Mouse (Mus musculus): ENCODE data around the gene Rtraf. TPM values are rescaled to one million over a fixed set of nuclear protein-coding genes. Genes with fewer than 3 reads are reported as not detected.
"Not testable (repeated sequence)": the region's sequence is repeated elsewhere in the genome, so short reads cannot be mapped to it uniquely, and the experiment has no call there.

The Rtraf gene
- 10 to 100 TPM; 75.5 to 77.7 TPM for total RNA-seq (2021)

- DNase-seq, result peak; percentile 95
- intact Hi-C loops (cut with DNase I), result no loop called here
Measured at GRCm38 (mm10) chr14:19823321-19824142, at the start of gene Rtraf. Gene Rtraf, minus strand, starts transcription at chr14:19823824.

GRCm38 (mm10) chr14:19867286-19867935 lies 43.8 kb upstream of the Rtraf start:
- intact Hi-C loops (cut with DNase I), result loop anchor here (10.0 kb wide), 1 partner anchor 367 kb away; no protein-coding TSS in a partner anchor
- DNase-seq, result no peak

GRCm38 (mm10) chr14:19865121-19865520 lies 41.5 kb upstream of the Rtraf start:
- intact Hi-C loops (cut with DNase I), result loop anchor here (10.0 kb wide), 1 partner anchor 370 kb away; no protein-coding TSS in a partner anchor
- not testable (repeated sequence) for DNase-seq

- intact Hi-C loops (cut with DNase I), result loop anchor here (10.0 kb wide), 1 partner anchor 373 kb away; no protein-coding TSS in a partner anchor
- DNase-seq, result no peak
Measured at GRCm38 (mm10) chr14:19861311-19862080, 37.9 kb upstream of the Rtraf start.

GRCm38 (mm10) chr14:19860281-19860680 lies 36.7 kb upstream of the Rtraf start:
- DNase-seq, result no peak
- intact Hi-C loops (cut with DNase I), result loop anchor here (10.0 kb wide), 1 partner anchor 375 kb away; no protein-coding TSS in a partner anchor

GRCm38 (mm10) chr14:19858808-19859776 lies 35.5 kb upstream of the Rtraf start:
- intact Hi-C loops (cut with DNase I), result loop anchor here (1.0 to 2.0 kb wide), 2 partner anchors 118 to 208 kb away; partner anchors contain the start of gene Gng2
- peak; percentile 17 to 19 for DNase-seq

- intact Hi-C loops (cut with DNase I), result loop anchor here (1.0 to 2.0 kb wide), 2 partner anchors 119 to 209 kb away; partner anchors contain the start of gene Gng2
- no peak for DNase-seq
Measured at GRCm38 (mm10) chr14:19858279-19858678, 34.7 kb upstream of the Rtraf start.

GRCm38 (mm10) chr14:19853471-19853870 lies 29.8 kb upstream of the Rtraf start:
- DNase-seq, result no peak
- intact Hi-C loops (cut with DNase I), result no loop called here

GRCm38 (mm10) chr14:19839600-19840332 lies 16.1 kb upstream of the Rtraf start:
- DNase-seq, result peak; percentile 69 to 81
- intact Hi-C loops (cut with DNase I), result loop anchor here (1.0 to 5.0 kb wide), 3 partner anchors 137 to 418 kb away; partner anchors contain the start of gene Gng2

GRCm38 (mm10) chr14:19836289-19836688 lies 12.7 kb upstream of the Rtraf start:
- intact Hi-C loops (cut with DNase I), result no loop called here
- DNase-seq, result no peak

GRCm38 (mm10) chr14:19825481-19825880 lies 1.9 kb upstream of the Rtraf start:
- intact Hi-C loops (cut with DNase I), result no loop called here
- no peak for DNase-seq

GRCm38 (mm10) chr14:19821686-19822085 lies 1.9 kb downstream of the Rtraf start:
- DNase-seq, result no peak
- intact Hi-C loops (cut with DNase I), result no loop called here

GRCm38 (mm10) chr14:19817949-19818348 lies 5.7 kb downstream of the Rtraf start:
- intact Hi-C loops (cut with DNase I), result loop anchor here (1.0 to 2.0 kb wide), 2 partner anchors 67 to 112 kb away; partner anchors contain the start of gene Nid2
- DNase-seq, result peak; percentile 82 to 91

- intact Hi-C loops (cut with DNase I), result loop anchor here (5.0 kb wide), 1 partner anchor 41 kb away; no protein-coding TSS in a partner anchor
- no peak for DNase-seq
Measured at GRCm38 (mm10) chr14:19813061-19813460, 10.6 kb downstream of the Rtraf start.

- DNase-seq, result no peak
- intact Hi-C loops (cut with DNase I), result loop anchor here (5.0 kb wide), 1 partner anchor 38 kb away; no protein-coding TSS in a partner anchor
Measured at GRCm38 (mm10) chr14:19809934-19810333, 13.7 kb downstream of the Rtraf start.

- intact Hi-C loops (cut with DNase I), result loop anchor here (1.0 kb wide), 1 partner anchor 25 kb away; no protein-coding TSS in a partner anchor
- DNase-seq, result no peak
Measured at GRCm38 (mm10) chr14:19807858-19808257, 15.8 kb downstream of the Rtraf start.

GRCm38 (mm10) chr14:19807339-19807738 lies 16.3 kb downstream of the Rtraf start:
- DNase-seq, result peak in 1 of 2 experiments; percentile 33
- intact Hi-C loops (cut with DNase I), result loop anchor here (1.0 kb wide), 1 partner anchor 24 kb away; no protein-coding TSS in a partner anchor

- intact Hi-C loops (cut with DNase I), result no loop called here
- peak in 1 of 2 experiments; percentile 27 for DNase-seq
Measured at GRCm38 (mm10) chr14:19803623-19804022, 20.0 kb downstream of the Rtraf start.

Data from heart, postnatal 10 days (tissue).